Mouse (Mus musculus) heart, adult 11 months (tissue): ENCODE results near the gene Kncn.

Source experiments
- DNase-seq: peaks from one replicate; pipeline ENCODE4 v3.0.0; 2022

The Kncn gene

DNA sequence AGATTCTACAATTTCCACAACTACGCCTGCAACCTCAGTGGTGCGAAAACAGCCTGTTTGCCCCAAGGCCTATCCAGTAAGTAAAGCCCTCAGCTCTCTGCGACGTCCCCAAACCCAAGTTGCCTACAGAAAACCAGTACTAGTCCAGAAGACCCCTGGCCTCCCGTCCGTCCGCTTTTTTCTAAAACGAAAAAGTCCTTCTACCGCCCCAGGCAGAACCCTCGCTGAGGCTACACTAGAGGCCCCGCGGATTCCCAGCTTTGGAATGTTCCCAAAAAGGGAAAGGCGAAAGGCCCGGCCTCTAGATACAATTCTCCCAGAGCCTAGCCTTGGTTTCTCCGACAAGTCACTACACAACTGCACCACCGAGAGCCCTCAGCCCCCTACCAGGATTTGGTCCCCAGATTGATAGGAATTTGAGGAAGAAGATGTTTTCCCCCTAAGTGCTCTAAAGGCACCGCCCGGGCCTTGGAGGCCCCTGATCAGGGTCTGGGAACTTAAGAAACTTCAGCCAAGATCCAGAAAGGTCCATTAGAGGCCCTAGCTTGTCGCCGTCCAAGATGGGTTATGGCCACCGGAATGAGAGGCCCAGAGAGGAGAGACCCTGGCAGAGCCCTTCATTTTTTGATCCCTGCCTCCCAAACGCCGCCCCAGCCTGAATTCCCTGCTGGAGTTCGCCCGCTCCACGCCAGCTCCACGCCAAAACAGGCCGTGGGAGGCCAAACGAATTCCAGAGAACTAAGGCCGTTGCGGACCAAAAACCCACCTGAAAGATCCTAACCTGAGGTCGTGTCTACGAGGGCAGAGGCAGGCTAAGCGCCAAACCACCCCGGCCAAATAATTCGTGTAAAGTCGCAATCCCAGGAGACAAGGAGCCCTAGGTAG, 54.3 kb downstream of the Kncn start:
- DNase-seq, result no peak
